Mouse (Mus musculus) stomach, embryonic 15.5 days (tissue): ENCODE measurements around the gene Rhod. TPM values are rescaled to one million over a fixed set of nuclear protein-coding genes. Genes with fewer than 3 reads are reported as not detected.
"Not testable (repeated sequence)": the region's sequence is repeated elsewhere in the genome, so short reads cannot be mapped to it uniquely, and the experiment has no call there.

Experiments used
- ATAC-seq: fragments of 200-750 bp; cut with Nextera tagmentation; 2 replicates; pipeline ENCODE4 v1.8.0; 2017; ENCODE audit warnings: low read depth, moderate number of reproducible peaks, moderate TSS enrichment; ENCODE audit not compliant: insufficient read depth, low FRiP score
- H3K27ac ChIP-seq: fragments of 300-500 bp; sonication (generic); 2 replicates; pipeline ENCODE4 v1.5.1; 2015; ENCODE audit warnings: mild to moderate bottlenecking, inconsistent platforms
- H3K27me3 ChIP-seq: fragments of 300-500 bp; sonication (generic); replicated peaks from 2 replicates; pipeline ENCODE4 v1.6.1; 2015; ENCODE audit warnings: inconsistent platforms
- H3K36me3 ChIP-seq: fragments of 300-500 bp; sonication (generic); 2 replicates; pipeline ENCODE4 v1.6.1; 2015; ENCODE audit warnings: inconsistent platforms
- H3K4me1 ChIP-seq: fragments of 300-500 bp; sonication (generic); 2 replicates; pipeline ENCODE4 v1.6.1; 2015; ENCODE audit warnings: inconsistent platforms
- H3K4me2 ChIP-seq: fragments of 300-500 bp; sonication (generic); 2 replicates; pipeline ENCODE4 v1.6.1; 2015; ENCODE audit warnings: mild to moderate bottlenecking, inconsistent platforms
- H3K4me3 ChIP-seq: fragments of 300-500 bp; sonication (generic); replicated peaks from 2 replicates; pipeline ENCODE4 v1.5.1; 2015; ENCODE audit warnings: inconsistent platforms
- H3K9ac ChIP-seq: fragments of 300-500 bp; sonication (generic); 2 replicates; pipeline ENCODE4 v1.6.1; 2015; ENCODE audit warnings: inconsistent platforms
- H3K9me3 ChIP-seq: fragments of 300-500 bp; sonication (generic); 2 replicates; pipeline ENCODE4 v1.6.1; 2016; ENCODE audit warnings: inconsistent platforms
- WGBS: fragments of 180-500 bp; shearing (Covaris S2); methylation state at CpG from one replicate; pipeline ENCODE4 v1.1.7; 2015; 5-methylcytosine and 5-hydroxymethylcytosine counted together
- polyA plus RNA-seq: library from polyadenylated mRNA; unstranded; fragments of >200 nt; fragmentation: Nextera tagmentation; extraction: Ambion mirVana; gene quantifications from 2 replicates; pipeline ENCODE4 v1.2.1, GENCODE M21; 2015

The Rhod gene
- polyA plus RNA-seq, 1 experiment from 2014 or later: 24.1 TPM

DNA sequence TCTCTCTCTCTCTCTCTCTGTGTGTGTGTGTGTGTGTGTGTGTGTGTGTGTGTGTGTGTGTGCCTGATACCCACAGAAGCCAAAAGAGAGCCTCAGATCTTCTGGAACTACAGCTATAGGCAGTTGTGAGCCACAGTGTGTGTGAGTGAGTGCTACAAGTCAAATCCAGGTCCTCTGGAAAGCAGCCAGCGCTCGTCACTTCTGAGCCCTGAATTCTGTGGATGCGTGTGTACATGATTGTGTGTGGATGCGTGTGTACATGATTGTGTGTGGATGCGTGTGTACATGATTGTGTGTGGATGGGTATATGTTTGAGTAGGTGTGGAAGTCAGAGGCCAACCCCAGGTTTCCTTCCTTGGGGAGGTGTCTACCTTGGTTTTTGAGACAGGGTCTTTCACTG, 34.3 kb upstream of the Rhod start:
- H3K9me3 ChIP-seq: no peaks in the 10 kb centered on the region
- peaks cover 23% of the 10 kb centered on the region for H3K27me3 ChIP-seq
- H3K9ac ChIP-seq: no peak overlapping the region
- peaks cover 11% of the 10 kb centered on the region; the same call in 1 of the 2 replicates for H3K4me1 ChIP-seq
- no peak overlapping the region for H3K27ac ChIP-seq
- 85% methylated on average over 5 of the region's 5 CpGs for WGBS
- H3K4me2 ChIP-seq: no peak overlapping the region
- H3K36me3 ChIP-seq: no peaks in the 10 kb centered on the region
- no peak for ATAC-seq
- H3K4me3 ChIP-seq: no peak overlapping the region

DNA sequence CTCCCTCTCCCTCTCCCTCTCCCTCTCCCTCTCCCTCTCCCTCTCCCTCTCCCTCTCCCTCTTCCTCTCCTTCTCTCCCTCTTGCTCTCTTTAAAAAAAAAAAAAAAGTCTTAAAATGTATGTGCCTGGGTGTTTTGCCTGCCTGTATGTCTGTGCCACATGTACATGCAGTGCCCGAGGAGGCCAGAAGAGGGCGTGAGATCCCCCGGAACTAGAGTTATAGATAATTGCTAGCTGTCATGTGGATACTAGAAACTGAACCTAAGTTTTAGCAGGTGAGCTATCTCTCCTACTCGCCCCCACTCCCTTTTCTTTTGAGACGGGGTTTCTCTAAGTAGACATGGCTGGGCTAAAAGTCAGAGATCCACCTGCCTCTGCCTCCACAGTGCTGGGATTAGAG, 29.1 kb upstream of the Rhod start:
- WGBS: 32% methylated on average over 5 of the region's 5 CpGs
- Histone ChIP-seq H3K27ac (no peak overlapping the region), H3K27me3 (no peaks in the 10 kb centered on the region), H3K9me3 (no peaks in the 10 kb centered on the region), H3K36me3 (no peaks in the 10 kb centered on the region), H3K4me2 (no peak overlapping the region), H3K9ac (no peak overlapping the region), H3K4me1 (no peaks in the 10 kb centered on the region), H3K4me3 (no peak overlapping the region)
- no peak for ATAC-seq

- ATAC-seq: no peak
- 79% methylated on average over 4 of the region's 4 CpGs for WGBS
- H3K27ac ChIP-seq: no peak overlapping the region
- H3K4me1 ChIP-seq: no peaks in the 10 kb centered on the region
- no peaks in the 10 kb centered on the region for H3K27me3 ChIP-seq
- no peaks in the 10 kb centered on the region for H3K36me3 ChIP-seq
- H3K4me3 ChIP-seq: no peak overlapping the region
- no peak overlapping the region for H3K9ac ChIP-seq
- H3K4me2 ChIP-seq: no peak overlapping the region
- H3K9me3 ChIP-seq: no peaks in the 10 kb centered on the region
These were observed 25.4 kb upstream of the Rhod start for GRCm38 (mm10) chr19:4464666-4465065.

GRCm38 (mm10) chr19:4461981-4462380, 22.7 kb upstream of the Rhod start:
- Histone ChIP-seq H3K36me3 (no peaks in the 10 kb centered on the region), H3K9me3 (no peaks in the 10 kb centered on the region), H3K27ac (no peak overlapping the region), H3K27me3 (no peaks in the 10 kb centered on the region), H3K9ac (no peak overlapping the region), H3K4me1 (no peaks in the 10 kb centered on the region), H3K4me2 (no peak overlapping the region), H3K4me3 (no peak overlapping the region)
- WGBS: 77% methylated on average over 8 of the region's 8 CpGs
- ATAC-seq: 0 out of 2 replicates have a peak, but pooled peaks have one; percentile 4

DNA sequence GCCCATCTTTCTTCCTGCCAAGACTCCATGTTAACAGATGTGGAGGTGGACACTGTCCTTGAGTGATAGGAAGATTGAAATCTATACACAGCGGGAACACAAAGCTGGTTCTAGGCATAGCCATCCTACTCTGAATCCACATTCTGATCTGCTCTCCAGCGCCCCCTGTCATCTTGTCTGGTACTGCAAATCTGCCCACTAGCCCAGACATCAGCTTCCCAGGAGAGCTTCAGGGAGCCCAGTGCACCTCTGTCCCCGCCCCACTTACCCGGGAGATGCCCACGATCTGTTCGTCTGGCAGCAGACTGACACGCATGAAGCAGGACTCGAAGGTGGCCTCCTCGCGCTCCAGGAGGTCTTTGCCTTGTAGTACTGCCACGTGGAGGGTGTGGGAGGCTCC, 17.0 kb upstream of the Rhod start:
- peak overlapping the region; percentile 11; the same call in 1 of the 2 replicates for H3K4me2 ChIP-seq
- H3K9ac ChIP-seq: no peak overlapping the region
- ATAC-seq: no peak
- no peaks in the 10 kb centered on the region for H3K36me3 ChIP-seq
- H3K9me3 ChIP-seq: no peaks in the 10 kb centered on the region
- no peak overlapping the region for H3K27ac ChIP-seq
- H3K27me3 ChIP-seq: 0 out of 2 replicates have a peak, but pooled peaks cover 5% of the 10 kb centered on the region
- WGBS: 8% methylated on average over 11 of the region's 11 CpGs
- no peaks in the 10 kb centered on the region for H3K4me1 ChIP-seq
- H3K4me3 ChIP-seq: no peak overlapping the region

GRCm38 (mm10) chr19:4455071-4455800, 16.0 kb upstream of the Rhod start:
- Histone ChIP-seq H3K9ac (no peak overlapping the region), H3K4me1 (no peaks in the 10 kb centered on the region), H3K27ac (no peak overlapping the region), H3K36me3 (no peaks in the 10 kb centered on the region), H3K27me3 (0 out of 2 replicates have a peak, but pooled peaks cover 5% of the 10 kb centered on the region), H3K4me2 (no peak overlapping the region), H3K4me3 (no peak overlapping the region), H3K9me3 (no peaks in the 10 kb centered on the region)
- 76% methylated on average over 15 of the region's 15 CpGs for WGBS
- ATAC-seq: no peak

- not testable (repeated sequence) for H3K27ac ChIP-seq, H3K9ac ChIP-seq
- 26% methylated on average over 1 of the region's 1 CpGs for WGBS
These were observed 14.8 kb upstream of the Rhod start for GRCm38 (mm10) chr19:4454040-4454439.

DNA sequence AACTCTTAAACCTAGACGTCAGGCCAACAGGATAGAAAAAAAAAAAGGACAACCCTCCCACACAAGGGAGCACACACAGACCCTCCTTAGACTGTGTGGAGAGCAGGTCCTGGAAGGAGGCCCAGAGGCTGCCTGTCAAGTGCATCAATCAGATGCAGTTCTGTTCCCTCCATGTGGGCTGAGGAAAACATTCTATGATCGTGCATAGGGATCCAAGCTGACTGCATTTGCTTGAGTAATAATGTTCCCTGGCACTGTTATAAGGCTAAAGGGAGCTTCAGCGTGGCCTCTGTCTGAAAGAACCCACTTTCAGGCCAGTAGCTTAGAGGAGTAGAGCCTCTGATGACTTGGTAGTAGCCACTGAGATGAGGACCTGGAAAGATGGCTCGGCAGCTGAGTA, 13.3 kb upstream of the Rhod start:
- Histone ChIP-seq H3K27ac (no peak overlapping the region), H3K9ac (no peak overlapping the region), H3K4me1 (no peaks in the 10 kb centered on the region), H3K27me3 (0 out of 2 replicates have a peak, but pooled peaks cover 5% of the 10 kb centered on the region), H3K36me3 (no peaks in the 10 kb centered on the region), H3K9me3 (no peaks in the 10 kb centered on the region), H3K4me3 (no peak overlapping the region), H3K4me2 (no peak overlapping the region)
- 38% methylated on average over 4 of the region's 4 CpGs for WGBS
- no peak for ATAC-seq

More at GRCm38 (mm10) chr19:4454040-4454439, 14.8 kb upstream of the Rhod start:
- not testable (repeated sequence) for H3K9me3 ChIP-seq, H3K36me3 ChIP-seq, ATAC-seq, H3K4me1 ChIP-seq, H3K4me2 ChIP-seq, H3K4me3 ChIP-seq, H3K27me3 ChIP-seq

DNA sequence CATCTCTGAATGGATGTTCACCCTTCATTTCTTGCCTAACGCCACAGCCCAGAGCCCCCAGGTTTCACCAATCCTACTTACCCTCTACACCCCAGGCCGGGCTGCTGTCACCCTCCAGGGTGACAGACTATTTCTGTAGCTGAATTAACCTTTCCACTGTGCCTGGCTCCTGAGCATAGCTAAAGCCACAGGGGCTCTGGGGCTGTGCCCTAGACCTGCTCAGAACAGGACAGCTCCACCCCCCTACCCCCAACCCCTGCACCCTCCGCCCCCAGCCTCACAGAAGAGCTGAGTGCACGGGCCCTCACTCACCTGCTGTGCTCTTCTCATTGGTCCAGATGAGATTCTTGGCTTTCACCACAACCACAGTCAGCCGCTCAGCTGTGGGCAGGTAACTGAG, 12.7 kb upstream of the Rhod start:
- no peak for ATAC-seq
- no peak overlapping the region for H3K4me3 ChIP-seq
- H3K36me3 ChIP-seq: no peaks in the 10 kb centered on the region
- 36% methylated on average over 5 of the region's 5 CpGs for WGBS
- H3K9ac ChIP-seq: no peak overlapping the region
- no peaks in the 10 kb centered on the region for H3K4me1 ChIP-seq
- H3K27me3 ChIP-seq: 0 out of 2 replicates have a peak, but pooled peaks cover 5% of the 10 kb centered on the region
- H3K27ac ChIP-seq: no peak overlapping the region
- H3K9me3 ChIP-seq: no peaks in the 10 kb centered on the region
- no peak overlapping the region for H3K4me2 ChIP-seq

DNA sequence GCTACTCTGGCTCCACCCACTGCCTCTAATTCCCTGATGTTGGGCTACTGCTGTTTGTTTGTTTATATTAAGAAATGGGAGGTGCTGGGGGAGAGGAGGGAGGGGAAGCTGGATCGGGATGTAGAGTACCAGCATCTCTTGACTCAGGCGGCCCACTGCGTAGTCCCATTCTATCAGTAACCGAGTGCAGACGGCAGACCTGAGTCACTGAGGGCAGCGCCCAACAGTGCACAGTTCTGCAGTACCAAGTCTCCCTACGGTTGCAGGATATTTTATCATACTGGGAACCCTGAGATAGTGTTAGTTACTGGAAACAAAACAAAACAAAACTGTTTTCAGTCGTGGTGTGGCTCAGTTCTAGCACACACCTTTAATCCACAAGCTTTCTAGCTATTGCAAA, 11.9 kb upstream of the Rhod start:
- Histone ChIP-seq H3K4me1 (no peaks in the 10 kb centered on the region), H3K27me3 (no peaks in the 10 kb centered on the region), H3K9ac (no peak overlapping the region), H3K4me2 (no peak overlapping the region), H3K27ac (no peak overlapping the region), H3K9me3 (no peaks in the 10 kb centered on the region), H3K4me3 (no peak overlapping the region), H3K36me3 (no peaks in the 10 kb centered on the region)
- no peak for ATAC-seq
- 54% methylated on average over 8 of the region's 8 CpGs for WGBS

- no peak overlapping the region for H3K4me2 ChIP-seq
- H3K9me3 ChIP-seq: no peaks in the 10 kb centered on the region
- H3K36me3 ChIP-seq: no peaks in the 10 kb centered on the region
- H3K27ac ChIP-seq: no peak overlapping the region
- 59% methylated on average over 5 of the region's 5 CpGs for WGBS
- ATAC-seq: no peak
- no peak overlapping the region for H3K4me3 ChIP-seq
- no peaks in the 10 kb centered on the region for H3K27me3 ChIP-seq
- H3K9ac ChIP-seq: no peak overlapping the region
- H3K4me1 ChIP-seq: no peaks in the 10 kb centered on the region
These were observed 11.4 kb upstream of the Rhod start for GRCm38 (mm10) chr19:4450666-4451065.

DNA sequence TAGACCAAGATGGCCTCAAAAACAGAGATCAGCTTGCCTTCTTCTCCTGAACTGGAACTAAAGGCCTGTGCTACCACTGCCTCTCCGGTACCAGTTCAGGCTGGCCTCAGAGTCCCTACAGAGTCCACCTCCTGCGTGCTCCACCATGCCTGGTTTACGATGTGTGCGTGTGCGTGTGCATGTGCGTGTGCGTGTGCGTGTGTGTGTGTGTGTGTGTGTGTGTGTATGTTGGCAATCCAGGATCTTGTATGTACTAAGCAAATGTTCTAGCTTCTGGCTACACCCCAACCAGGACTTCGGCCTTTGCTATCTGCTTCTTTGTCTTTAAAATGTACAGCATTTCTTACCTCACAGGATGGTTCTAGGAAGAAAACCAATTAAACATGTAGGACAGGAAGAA, 10.0 kb upstream of the Rhod start:
- no peaks in the 10 kb centered on the region for H3K4me1 ChIP-seq
- no peak overlapping the region for H3K27ac ChIP-seq
- no peak overlapping the region for H3K9ac ChIP-seq
- no peak overlapping the region for H3K4me3 ChIP-seq
- no peak overlapping the region for H3K4me2 ChIP-seq
- no peaks in the 10 kb centered on the region for H3K9me3 ChIP-seq
- no peaks in the 10 kb centered on the region for H3K27me3 ChIP-seq
- ATAC-seq: no peak
- H3K36me3 ChIP-seq: no peaks in the 10 kb centered on the region
- WGBS: 93% methylated on average over 9 of the region's 9 CpGs

- Histone ChIP-seq H3K9ac (no peak overlapping the region), H3K4me1 (no peaks in the 10 kb centered on the region), H3K27ac (no peak overlapping the region), H3K27me3 (no peaks in the 10 kb centered on the region), H3K36me3 (no peaks in the 10 kb centered on the region), H3K9me3 (no peaks in the 10 kb centered on the region), H3K4me2 (no peak overlapping the region), H3K4me3 (no peak overlapping the region)
- 91% methylated on average over 9 of the region's 9 CpGs for WGBS
- ATAC-seq: no peak
These were observed 8.2 kb upstream of the Rhod start for GRCm38 (mm10) chr19:4447445-4447844.
